Mouse (Mus musculus) heart, postnatal 36 days (tissue): Measurements from ENCODE around the gene 3110021N24Rik. TPM values are rescaled to one million over a fixed set of nuclear protein-coding genes. Genes with fewer than 3 reads are reported as not detected.

ENCODE experiments used
- DNase-seq, 2 experiments: peaks; one replicate each; pipeline ENCODE4 v3.0.0; 2021 to 2022
- intact Hi-C: fragments of 180-260 bp; cut with DNase I; formaldehyde crosslinking; loops from one replicate; pipeline ENCODE4 v1.15.1; 2025
- total RNA-seq, 2 experiments: library from RNA; stranded (reverse); gene quantifications; 2 replicates each; pipeline ENCODE4 v1.2.3; 2021

Gene 3110021N24Rik
- total RNA-seq, 2 experiments from 2014 or later = 0.36 to 0.51 TPM

- intact Hi-C loops = no loop called here
- DNase-seq = no peak
These were observed 71.1 kb downstream of the 3110021N24Rik start for GRCm38 (mm10) chr4:108790507-108790906.

- intact Hi-C loops = no loop called here
- no peak for DNase-seq
These were observed 74.5 kb downstream of the 3110021N24Rik start for GRCm38 (mm10) chr4:108793941-108794340.

- no peak for DNase-seq
These were observed 77.3 kb downstream of the 3110021N24Rik start for GRCm38 (mm10) chr4:108796701-108797100.

GRCm38 (mm10) chr4:108798083-108798830, 78.8 kb downstream of the 3110021N24Rik start:
- intact Hi-C loops = no loop called here

More at GRCm38 (mm10) chr4:108796701-108797100, 77.3 kb downstream of the 3110021N24Rik start:
- intact Hi-C loops = no loop called here

GRCm38 (mm10) chr4:108803535-108803934, 84.1 kb downstream of the 3110021N24Rik start:
- intact Hi-C loops = no loop called here
- no peak for DNase-seq

More at GRCm38 (mm10) chr4:108798083-108798830, 78.8 kb downstream of the 3110021N24Rik start:
- peak; percentile 73 to 82 for DNase-seq

GRCm38 (mm10) chr4:108811142-108811541, 91.7 kb downstream of the 3110021N24Rik start:
- intact Hi-C loops = no loop called here
- DNase-seq = no peak

GRCm38 (mm10) chr4:108811550-108811949, 92.1 kb downstream of the 3110021N24Rik start:
- DNase-seq = no peak

GRCm38 (mm10) chr4:108825677-108826076, 106.2 kb downstream of the 3110021N24Rik start:
- intact Hi-C loops = no loop called here
- no peak for DNase-seq

More at GRCm38 (mm10) chr4:108811550-108811949, 92.1 kb downstream of the 3110021N24Rik start:
- intact Hi-C loops = no loop called here

- intact Hi-C loops = no loop called here
- DNase-seq = no peak
These were observed 106.6 kb downstream of the 3110021N24Rik start for GRCm38 (mm10) chr4:108826096-108826495.

- DNase-seq = no peak
- intact Hi-C loops = no loop called here
These were observed 107.2 kb downstream of the 3110021N24Rik start for GRCm38 (mm10) chr4:108826643-108827042.

GRCm38 (mm10) chr4:108830698-108831097, 111.2 kb downstream of the 3110021N24Rik start:
- no peak for DNase-seq
- intact Hi-C loops = loop anchor here (2.0 kb wide), 1 partner anchor 450 kb away; the partner anchor contains the start of gene Eps15

Other genes with a start within 250 kb of the 3110021N24Rik start
- 10 to 100 TPM; 15.3 to 18.4 TPM for gene Prpf38a, start 140.3 kb upstream of the 3110021N24Rik start, total RNA-seq
- gene Orc1, start 140.2 kb upstream of the 3110021N24Rik start, total RNA-seq = under 1 TPM in 1 of 2 experiments, not detected in 1; 0.19 TPM
- gene Cc2d1b, start 99.7 kb upstream of the 3110021N24Rik start, total RNA-seq = 10 to 100 TPM; 15.6 to 16.3 TPM
- gene Zfyve9, start 61.1 kb downstream of the 3110021N24Rik start, total RNA-seq = 10 to 100 TPM; 27.4 to 28.0 TPM
- 10 to 100 TPM; 81.3 to 87.0 TPM for gene Btf3l4, start 114.0 kb downstream of the 3110021N24Rik start, total RNA-seq
- 10 to 100 TPM; 30.0 to 32.4 TPM for gene Txndc12, start 115.0 kb downstream of the 3110021N24Rik start, total RNA-seq
- 10 to 100 TPM; 20.5 to 20.6 TPM for gene Kti12, start 128.1 kb downstream of the 3110021N24Rik start, total RNA-seq
- gene A730015C16Rik, start 129.0 kb downstream of the 3110021N24Rik start, total RNA-seq = not detected
- gene Rab3b, start 159.4 kb downstream of the 3110021N24Rik start, total RNA-seq = 1 to 10 TPM in 1 of 2 experiments, under 1 TPM in 1; 0.24 to 1.1 TPM